Mouse (Mus musculus) left cerebral cortex, adult 8-10 months (tissue): ENCODE results near the gene Zic4. TPM values are rescaled to one million over a fixed set of nuclear protein-coding genes. Genes with fewer than 3 reads are reported as not detected.

Source experiments
- DNase-seq, 2 experiments: peaks; one replicate each; pipeline ENCODE4 v3.0.0; 2022; ENCODE audit warnings: low spot score in 2 of 2
- total RNA-seq, 4 experiments: library from RNA; stranded (reverse); gene quantifications; 2 replicates each; pipeline ENCODE4 v1.2.4; 2022

The Zic4 gene
- total RNA-seq, 4 experiments from 2014 or later: 3.2 to 8.1 (median 5.6) TPM

DNA sequence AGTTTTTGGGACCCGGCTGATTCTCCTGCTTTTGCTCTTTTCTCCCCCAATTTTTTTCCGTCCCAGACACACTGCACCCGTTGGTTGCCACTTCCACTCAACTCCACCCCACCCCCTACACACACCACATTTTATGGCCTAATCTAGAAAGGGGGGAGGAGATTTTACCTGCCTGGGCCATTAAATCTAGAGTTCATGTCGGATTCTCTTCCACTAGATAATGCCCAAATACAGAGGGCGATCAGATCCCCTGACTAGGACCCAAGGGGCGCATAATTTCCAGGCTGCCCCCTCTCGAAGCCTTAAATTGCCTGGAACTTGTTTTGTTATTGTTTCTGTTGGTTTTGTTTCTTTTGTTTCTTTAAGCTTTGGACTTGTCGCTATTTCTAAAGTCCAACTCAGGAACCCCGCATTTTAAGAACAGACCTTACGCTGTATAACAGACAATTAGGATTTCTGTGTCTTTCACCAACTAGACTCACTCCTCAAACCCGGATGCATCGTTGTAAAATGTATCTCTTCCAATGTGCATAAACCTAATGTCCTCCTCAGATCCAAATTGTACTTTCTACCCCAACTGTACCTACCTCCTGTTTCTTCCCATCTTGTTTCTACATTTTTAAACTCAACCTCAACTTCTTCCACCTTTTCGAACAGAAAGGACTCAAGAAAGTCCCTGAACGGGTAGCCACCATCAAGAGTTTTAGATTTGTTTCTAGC is 958 bp downstream of the Zic4 start:
- no peak for DNase-seq

DNA sequence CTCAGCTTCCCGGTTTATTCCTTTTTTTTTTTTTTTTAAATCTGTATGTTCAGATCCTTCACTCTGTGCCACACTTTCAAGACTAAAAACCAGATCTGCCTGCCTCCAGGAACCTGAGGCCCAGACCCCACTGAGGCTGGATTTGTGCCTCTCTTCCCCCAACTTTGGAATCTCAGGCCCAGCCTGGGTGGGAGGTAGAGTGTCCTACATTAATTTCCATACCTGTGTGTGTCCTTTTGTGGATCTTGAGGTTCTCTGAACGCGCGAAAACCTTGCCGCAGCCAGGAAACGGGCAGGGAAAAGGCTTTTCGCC is 1.6 kb downstream of the Zic4 start:
- DNase-seq: no peak

DNA sequence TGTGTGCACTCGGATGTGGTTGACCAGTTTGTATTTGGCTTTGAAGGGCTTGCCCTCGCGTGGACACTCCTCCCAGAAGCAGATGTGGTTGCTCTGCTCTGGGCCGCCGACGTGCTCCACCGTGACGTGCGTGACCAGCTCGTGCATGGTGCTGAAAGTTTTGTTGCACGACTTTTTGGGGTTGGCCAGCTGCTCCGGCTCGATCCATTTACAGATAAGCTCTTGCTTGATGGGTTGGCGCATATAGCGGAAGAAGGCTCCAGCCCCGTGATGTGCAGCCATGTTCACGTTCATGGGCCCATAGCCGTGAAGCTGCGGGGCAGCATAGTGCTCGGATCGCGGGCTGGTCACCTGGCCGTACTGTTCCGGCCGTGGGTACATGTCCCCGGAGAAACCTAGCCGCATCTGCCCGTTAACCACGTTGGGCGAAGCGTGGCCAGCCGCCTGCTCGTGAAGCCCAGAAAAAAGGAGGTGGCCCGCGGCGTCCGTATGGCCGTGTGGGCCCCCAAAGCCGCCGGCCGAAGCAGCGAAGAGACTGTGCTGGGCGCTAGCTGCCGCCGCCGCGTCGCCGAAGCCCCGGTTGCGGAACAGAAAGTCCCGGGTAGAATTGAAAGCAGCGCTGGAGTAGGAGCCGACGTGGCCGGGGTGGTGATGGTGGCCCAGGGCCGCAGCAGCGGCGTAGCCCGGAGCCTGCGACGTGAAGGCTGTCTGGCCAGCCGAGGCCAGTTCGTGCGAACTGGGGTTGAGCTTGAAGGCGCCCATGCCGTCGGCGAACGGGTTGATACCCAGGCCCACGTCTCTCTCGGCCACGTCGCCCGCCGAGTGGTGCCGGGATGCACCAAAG is 2.1 kb downstream of the Zic4 start:
- no peak for DNase-seq

DNA sequence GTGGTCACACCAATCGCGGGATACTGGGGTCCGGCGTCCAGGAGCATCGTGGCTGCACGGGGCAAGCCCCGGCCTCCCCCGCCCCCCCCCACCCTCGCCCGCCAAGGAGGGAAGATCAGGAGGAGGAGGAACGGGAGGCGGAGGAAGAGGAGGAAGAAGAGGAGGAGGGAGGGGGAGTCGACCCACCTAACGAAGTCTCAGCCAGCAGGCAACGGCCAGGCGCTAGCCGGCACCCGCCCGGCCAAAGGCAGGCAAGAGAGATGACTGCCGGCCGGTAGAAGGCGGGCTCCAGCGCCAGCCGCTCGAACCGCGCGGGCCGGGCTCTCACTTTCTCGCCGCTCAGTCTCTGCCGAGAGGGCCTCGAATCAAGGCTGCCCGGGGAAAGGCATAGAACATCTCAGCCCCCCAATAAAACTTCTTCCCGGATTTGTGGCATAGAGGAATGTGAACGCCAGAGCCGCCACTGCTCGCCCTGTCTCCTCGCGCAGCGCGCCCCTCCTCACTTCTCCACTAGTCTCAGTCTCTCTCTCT is 2.8 kb downstream of the Zic4 start:
- DNase-seq: no peak

DNA sequence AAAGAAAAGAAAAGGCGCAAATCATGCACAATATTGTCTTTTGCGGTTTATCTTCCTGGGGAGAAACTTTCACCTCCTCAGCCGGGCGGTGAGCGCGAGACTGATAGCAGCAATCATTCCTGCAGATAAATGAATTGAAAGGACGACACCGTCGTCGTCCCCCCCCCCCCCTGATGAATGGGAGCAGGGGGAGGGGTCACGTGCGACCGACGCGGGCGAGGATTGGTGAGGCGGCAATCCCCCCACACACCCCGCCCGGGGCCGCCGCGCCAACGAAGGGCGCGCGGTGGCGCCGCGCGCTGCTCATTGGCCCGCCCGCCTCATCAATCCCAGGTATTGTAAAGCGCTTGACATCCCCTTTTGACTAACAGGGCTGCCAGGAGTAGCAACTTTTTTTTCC is 3.5 kb downstream of the Zic4 start, which contains the start of gene Zic1:
Gene Zic1, minus strand, starts transcription at position 147 of the 400 bp plus-strand sequence.
- no peak for DNase-seq

DNA sequence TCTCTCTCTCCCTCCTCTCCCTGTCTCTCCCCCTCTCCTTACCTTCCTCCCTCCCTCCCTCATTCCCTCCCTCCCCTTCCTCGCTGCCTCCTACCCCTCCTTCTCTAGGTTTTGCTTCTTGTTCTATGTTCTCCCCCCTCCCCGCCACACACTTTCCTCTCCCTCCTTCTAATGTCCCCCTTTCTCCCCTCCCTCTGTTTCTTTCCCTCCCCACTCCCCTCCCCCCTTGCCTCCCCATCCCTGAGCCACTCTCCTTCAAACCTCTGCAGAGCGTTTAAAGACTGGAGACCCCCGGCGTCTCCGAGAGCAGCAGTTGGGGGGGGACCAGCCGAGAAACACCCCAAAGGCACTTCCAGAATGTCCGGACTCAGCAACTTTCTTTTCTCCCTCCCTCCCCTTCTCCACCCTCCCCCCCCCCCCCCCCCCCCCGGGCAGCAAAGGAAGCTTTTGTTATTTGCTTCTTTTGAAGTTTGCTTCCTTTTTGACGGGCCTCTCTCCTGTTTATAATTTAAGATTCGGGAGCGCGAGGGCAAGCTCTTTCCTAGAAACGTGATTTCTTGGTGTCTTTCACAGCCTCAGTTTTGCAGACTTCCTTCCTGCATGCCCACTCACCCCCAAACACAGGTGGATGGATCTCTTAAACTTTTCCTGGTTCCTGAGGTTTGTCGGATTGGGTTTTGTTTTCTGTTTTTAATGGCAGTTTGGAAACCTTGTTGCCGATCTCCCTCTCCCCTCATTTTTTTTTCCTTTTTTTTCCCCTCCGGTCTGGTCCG is 4.2 kb downstream of the Zic4 start:
- no peak for DNase-seq

DNA sequence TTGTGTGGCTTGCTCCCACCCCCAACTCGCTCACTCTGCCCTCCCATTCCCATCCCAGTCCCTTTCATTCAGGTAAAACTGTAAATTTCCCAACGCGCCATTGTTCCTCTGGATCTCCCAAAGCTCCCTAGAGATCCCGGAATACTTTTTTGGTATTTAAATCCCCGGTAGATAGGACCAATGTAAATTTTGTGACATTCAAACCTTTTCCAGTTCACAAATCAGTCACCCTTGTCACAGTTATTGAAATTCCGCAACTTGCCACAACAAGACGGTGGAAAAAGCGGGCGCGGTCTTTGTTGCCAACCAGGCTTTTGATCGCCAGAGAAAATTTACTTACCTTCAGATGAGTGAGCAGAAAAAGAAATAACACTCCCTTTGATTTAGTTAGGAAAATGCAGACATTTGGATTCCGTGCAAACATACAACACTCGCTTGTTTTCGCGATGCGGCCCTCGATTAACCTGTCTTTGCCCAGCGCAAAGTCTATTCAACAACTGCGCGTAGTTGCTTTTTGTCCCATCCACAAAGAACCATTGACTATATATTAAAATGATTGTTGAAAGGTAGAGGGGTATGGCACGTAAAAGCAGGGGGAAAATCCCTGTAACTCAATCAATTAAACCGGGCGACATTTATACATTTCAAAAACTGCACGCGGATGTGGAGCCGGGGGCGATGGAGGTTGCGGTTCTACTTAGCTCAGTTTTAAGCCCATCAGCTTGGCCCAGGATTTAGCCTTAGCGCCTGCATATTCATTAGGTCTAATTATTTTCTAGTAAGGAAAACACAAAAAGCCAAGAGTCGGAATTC is 5.0 kb downstream of the Zic4 start:
- no peak for DNase-seq

DNA sequence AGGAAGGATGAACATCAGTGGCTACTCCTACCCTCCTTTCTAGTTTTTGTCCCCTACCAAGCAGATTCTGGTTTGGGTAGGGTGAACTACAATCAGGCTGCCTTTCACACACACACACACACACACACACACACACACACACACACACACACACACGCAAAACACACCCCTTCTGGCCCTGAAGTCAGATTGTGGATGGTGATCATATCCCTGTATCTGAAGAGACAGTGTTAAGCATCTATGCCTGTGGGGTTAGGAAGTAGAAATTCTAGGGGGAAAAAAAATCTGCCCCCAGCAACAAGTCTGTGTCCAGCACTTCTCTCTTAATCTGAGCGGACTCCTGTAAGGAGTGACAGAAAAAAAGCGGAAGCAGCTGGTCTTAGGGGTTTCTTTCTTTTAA is 5.9 kb downstream of the Zic4 start:
- no peak for DNase-seq

DNA sequence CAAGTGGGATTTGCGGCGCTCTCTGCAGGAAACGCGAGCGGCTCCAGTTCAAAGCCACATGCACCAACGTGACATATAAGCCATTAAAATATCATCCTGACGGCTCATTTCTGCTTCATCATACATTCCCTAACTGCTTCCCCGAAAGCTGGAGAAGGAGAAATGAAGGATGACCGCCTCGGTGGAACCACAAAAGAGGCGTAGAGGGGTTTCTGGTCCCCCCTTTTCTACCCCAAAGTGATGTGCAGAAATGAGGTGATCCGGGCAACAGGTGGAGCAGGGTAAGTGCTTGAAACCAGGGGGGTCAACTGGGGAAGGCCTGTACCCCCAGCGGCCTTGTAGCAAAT is 6.7 kb downstream of the Zic4 start:
- DNase-seq: no peak

DNA sequence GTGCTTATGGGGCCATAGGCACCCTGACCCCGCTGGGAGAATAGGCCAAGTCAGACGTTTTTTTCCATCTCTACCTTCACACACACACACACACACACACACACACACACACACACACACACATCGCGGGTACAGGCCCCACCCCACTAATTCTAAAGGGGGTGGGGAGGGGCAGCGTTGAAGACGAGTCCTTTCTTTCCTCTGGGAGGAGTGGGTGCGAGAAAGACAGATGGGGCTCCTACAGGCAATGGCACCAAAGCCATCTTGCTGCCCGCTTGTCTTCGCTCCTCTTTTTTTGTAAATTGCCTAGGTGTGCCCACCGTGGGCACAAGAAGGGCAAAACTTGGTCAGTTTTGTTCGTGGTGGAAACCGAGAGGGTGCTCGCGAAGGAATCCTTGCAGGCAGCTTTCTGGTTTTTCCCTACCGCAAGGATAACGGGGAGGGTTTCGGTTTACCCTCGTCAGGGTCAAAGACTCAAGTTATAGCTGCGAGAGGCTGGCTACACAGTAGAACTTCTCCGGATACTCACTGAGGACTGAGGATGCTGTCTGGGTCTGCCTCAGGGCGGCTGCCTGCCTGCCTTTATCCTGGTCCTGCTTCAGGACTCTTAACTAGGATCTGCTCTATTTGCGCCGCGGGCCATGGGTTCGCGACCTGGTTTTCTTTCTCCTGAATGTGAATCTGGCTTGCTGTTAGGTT is 7.2 kb downstream of the Zic4 start:
- DNase-seq: no peak

DNA sequence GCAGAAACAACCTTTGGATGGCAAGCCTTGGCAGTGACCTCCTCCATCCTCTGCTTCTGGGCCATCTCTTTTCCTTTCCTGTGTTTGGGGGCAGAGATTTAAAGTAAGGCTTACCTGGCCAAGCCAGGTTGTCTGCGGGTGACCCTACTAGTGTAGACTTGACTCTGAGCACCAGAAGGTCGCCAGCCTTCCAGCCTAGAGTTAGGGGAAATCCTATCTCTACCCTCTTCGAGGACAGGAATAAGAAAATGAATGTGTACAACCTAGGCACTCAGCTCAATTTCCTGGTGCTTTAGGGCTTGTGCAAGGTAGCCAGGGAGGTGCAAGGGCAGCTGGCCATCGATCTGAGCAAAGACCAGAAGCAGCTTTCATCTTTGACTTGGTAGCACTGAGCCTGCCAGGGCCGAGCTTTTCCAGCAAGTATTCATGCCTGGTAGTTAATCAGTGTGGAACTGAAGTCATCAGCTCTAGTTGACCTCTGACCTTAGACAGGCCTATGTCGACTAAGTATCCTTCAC is 8.0 kb downstream of the Zic4 start:
- DNase-seq: no peak

DNA sequence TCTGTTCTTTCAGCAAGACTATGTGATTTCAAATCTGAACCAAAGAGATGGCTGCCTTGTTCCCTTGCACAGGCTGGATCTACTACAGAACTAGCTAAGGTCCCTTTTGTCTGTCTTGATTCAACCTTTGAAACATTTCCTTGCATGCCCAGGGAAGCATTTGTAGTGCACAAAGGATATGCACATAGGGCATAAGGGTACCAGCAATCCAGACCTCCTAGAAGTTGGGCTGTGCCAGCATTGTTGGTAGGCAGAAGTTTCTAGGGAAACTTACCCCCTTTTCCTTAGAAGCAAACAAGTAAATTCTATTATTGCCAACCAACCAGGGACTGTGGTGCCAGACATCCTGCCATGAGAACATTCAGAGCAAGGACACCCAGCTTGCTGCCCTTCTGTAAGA is 8.8 kb downstream of the Zic4 start:
- no peak for DNase-seq

DNA sequence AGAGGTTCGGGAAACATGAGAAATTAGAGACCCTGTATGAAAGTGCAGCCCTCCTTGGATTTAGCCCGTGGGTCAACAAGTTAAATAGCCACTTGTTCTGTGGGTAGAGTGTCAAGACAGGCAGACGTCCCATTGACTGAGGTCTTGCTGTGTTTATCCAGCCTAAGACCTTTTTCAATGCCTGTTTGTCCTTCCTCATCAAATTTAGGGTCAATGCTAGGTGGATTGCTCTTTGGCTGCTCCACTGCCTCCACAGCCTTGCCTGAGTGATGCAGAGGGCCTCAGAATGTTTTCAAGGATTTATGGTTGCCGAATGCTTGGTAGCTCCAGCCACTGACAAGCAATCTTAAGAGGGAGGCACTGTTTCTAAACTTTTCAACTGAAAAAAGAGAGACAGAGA is 9.4 kb downstream of the Zic4 start:
- no peak for DNase-seq

DNA sequence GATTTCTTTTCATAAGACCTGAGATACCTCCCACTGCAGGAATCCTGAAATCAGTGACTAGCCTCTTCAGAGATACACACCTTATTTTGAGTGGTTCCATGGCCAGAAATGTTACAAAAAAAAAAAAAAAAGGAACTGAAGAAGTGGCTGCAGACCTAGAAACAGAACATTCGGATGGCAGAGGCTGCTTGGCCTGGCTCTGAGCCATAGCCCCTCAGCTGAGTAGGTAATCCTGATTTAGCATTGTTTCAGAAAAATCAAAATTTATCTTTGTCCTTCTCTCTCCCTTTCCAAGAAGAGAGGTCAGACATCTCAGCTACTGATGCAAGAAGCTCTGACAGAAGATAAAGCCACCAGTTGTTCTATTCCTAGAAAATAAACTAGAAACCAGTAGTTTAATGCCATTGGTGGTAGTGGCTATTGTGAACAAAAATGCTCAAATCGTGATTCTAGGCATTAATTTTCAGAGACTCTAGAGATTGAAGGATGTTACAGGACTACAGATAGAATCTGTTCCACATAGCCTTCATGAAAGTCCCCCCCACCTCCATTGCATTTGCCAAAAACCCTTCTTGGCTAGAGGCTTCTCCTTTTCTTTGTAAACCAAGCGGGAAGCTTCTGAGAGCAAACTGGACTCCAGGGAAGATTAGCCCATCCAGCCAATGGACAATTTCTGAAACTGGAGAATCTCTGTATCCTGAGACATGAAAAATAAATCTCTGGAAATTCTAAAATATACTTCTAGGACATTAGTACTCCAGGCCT is 11.8 kb downstream of the Zic4 start:
- DNase-seq: no peak

DNA sequence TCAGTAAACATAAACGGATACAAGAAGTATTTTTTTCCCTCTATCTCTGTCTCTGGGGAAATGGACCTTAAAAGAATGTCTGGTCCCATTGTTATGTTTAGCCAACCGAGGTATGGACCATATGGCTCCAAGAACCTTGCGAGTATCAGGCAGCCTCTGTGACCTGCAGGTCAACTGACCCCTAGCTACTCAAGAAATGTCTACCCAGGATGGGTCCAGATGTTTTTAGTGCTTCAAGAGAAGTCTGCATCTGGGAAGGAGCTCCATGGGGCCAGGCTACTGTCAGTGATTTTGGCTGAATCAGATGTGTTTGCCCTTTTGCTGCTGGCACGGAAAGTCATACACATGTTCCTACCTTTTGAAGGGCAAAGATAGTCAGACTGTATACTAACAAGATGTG is 12.5 kb downstream of the Zic4 start:
- no peak for DNase-seq

DNA sequence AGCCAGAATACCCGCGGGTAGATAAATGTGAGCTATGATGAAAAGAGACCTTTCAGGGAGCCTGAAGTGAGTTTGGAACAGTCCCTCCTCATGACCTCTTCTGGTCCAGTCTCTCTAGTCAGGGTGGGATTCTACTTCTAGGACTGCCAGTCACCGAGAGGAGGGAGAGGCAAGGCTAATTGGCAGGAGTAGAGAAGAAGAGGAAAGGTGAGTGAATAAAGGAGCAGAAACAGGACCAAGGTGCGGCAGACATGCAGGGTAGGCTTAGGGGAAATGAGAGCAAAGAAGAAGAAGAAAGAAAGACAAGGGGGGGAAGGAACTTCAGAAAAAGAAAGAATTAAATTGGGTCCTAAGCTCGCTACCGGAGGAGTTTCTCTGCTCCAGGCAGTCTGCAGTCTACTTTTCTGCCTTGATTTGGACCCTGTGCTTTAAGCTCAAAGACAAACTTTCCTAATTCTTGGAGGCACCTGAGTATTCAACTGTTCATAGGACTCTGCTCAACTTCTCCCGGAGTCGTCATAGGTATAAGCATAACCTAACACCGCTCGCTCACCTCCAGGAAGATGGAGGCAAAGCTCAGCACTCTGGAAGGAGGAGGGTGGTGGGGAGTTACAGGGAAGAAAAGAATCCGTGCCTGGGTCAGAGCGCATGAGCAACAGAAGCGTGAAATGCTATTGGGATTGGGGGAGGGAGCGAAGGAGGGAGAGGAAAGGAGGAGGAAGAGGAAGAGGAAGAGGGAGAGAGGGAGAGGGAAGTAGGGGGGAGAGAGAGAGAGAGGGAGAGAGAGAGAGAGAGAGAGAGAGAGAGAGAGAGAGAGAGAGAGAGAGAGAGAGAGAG is 15.0 kb downstream of the Zic4 start:
- DNase-seq: no peak

DNA sequence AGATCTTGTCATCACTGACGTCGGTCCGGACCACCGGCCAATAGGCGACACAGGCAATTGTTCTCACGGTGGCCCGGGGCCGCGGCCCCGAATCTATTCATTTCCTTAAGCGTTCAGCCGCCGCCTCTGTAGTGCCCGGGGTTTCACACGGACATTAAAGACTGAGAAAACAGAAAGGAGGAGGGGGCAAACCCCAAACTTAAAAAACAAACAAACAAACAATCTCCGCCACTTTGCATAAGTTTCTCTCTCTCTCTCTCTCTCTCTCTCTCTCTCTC is 15.6 kb downstream of the Zic4 start:
- DNase-seq: no peak

DNA sequence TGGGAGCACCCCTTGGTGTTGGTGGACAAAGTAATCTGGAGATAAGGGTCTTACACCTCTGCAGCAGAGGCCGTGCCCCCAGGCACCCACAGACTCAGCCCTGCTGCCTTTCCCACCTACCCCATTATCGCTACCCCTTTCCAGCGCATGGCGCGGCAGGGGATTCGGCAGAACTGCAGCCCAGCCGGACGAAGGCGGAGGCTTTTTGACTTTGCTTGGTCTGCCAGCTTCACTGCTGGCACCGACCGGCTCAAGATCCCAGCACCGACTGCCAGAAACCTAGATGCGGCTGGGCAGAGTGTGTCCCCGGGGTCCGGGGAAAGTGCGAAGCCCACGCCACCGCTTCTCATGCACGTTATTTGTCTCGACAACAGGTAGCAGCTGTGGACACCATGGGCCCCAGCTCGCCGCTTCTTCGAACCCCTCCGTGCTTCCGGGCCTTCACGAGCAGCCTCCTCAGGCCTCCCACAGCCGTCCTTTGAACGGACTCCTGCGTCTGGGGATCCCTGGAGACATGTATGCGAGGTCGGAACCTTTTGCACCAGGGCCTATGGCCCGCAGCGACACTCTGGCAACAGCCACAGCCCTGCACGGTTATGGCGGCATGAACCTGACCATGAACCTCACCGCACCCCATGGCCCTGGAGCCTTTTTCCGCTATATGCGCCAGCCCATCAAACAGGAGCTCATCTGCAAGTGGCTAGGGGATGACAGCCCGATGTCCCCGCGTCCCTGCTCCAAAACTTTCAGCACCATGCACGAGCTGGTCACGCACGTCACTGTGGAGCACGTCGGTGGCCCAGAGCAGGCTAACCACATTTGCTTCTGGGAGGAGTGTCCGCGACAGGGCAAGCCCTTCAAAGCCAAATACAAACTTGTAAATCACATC is 16.4 kb downstream of the Zic4 start:
- DNase-seq: no peak
